Mouse (Mus musculus) left cerebral cortex, postnatal 36 days (tissue): ENCODE measurements around the gene Gm21887. TPM values are rescaled to one million over a fixed set of nuclear protein-coding genes. Genes with fewer than 3 reads are reported as not detected.
A peak's percentile ranks its signal among the peaks of the same experiment; 100 is the strongest.
"Not testable (repeated sequence)": the region's sequence is repeated elsewhere in the genome, so short reads cannot be mapped to it uniquely, and the experiment has no call there.

Experiments
- DNase-seq, 2 experiments: peaks; one replicate each; pipeline ENCODE4 v3.0.0; 2021 to 2022; ENCODE audit warnings: low spot score in 2 of 2, mixed read lengths in 1 of 2
- intact Hi-C: fragments of 180-260 bp; cut with DNase I; formaldehyde crosslinking; loops from one replicate; pipeline ENCODE4 v1.15.1; 2025
- total RNA-seq, 2 experiments: library from RNA; stranded (reverse); gene quantifications; 2 replicates each; pipeline ENCODE4 v1.2.3; 2021

Gene Gm21887
- total RNA-seq = 100 to 1,000 TPM; 169 to 228 TPM

GRCm38 (mm10) chrX:170009016-170009750 is at the start of gene Gm21887:
Gene Gm21887, plus strand, starts transcription at chrX:170009659.
- peak; percentile 95 to 98 for DNase-seq
- intact Hi-C loops = not testable (repeated sequence)

- no peak for DNase-seq
- intact Hi-C loops = no loop called here
Observed at GRCm38 (mm10) chrX:169969337-169969736, 40.1 kb upstream of the Gm21887 start.

GRCm38 (mm10) chrX:169969765-169970164 is 39.7 kb upstream of the Gm21887 start:
- DNase-seq, intact Hi-C loops: not testable (repeated sequence)

GRCm38 (mm10) chrX:169970546-169970945 is 38.9 kb upstream of the Gm21887 start:
- DNase-seq, intact Hi-C loops: not testable (repeated sequence)

GRCm38 (mm10) chrX:169971562-169971961 is 37.9 kb upstream of the Gm21887 start:
- intact Hi-C loops, DNase-seq: not testable (repeated sequence)

GRCm38 (mm10) chrX:169972131-169972530 is 37.3 kb upstream of the Gm21887 start:
- intact Hi-C loops, DNase-seq: not testable (repeated sequence)

- intact Hi-C loops, DNase-seq: not testable (repeated sequence)
Observed at GRCm38 (mm10) chrX:169972791-169973494, 36.5 kb upstream of the Gm21887 start.

- DNase-seq, intact Hi-C loops: not testable (repeated sequence)
Observed at GRCm38 (mm10) chrX:169973806-169974205, 35.7 kb upstream of the Gm21887 start.

- intact Hi-C loops, DNase-seq: not testable (repeated sequence)
Observed at GRCm38 (mm10) chrX:169974456-169974855, 35.0 kb upstream of the Gm21887 start.

GRCm38 (mm10) chrX:169974974-169975373 is 34.5 kb upstream of the Gm21887 start:
- intact Hi-C loops, DNase-seq: not testable (repeated sequence)

- DNase-seq, intact Hi-C loops: not testable (repeated sequence)
Observed at GRCm38 (mm10) chrX:169975681-169976131, 33.8 kb upstream of the Gm21887 start.

GRCm38 (mm10) chrX:169976340-169976739 is 33.1 kb upstream of the Gm21887 start:
- intact Hi-C loops, DNase-seq: not testable (repeated sequence)

GRCm38 (mm10) chrX:169977856-169978435 is 31.5 kb upstream of the Gm21887 start:
- DNase-seq, intact Hi-C loops: not testable (repeated sequence)

- DNase-seq = peak in 1 of 2 experiments; percentile 73
- intact Hi-C loops = not testable (repeated sequence)
Observed at GRCm38 (mm10) chrX:169978436-169979381, 30.8 kb upstream of the Gm21887 start.

GRCm38 (mm10) chrX:169979461-169980202 is 29.8 kb upstream of the Gm21887 start:
- intact Hi-C loops = loop anchor here (5.0 kb wide), 2 partner anchors 182 to 647 kb away; no protein-coding TSS in a partner anchor
- peak in 1 of 2 experiments; percentile 61 for DNase-seq

- intact Hi-C loops = loop anchor here (5.0 kb wide), 2 partner anchors 183 to 648 kb away; no protein-coding TSS in a partner anchor
Observed at GRCm38 (mm10) chrX:169980203-169980556, 29.3 kb upstream of the Gm21887 start.

GRCm38 (mm10) chrX:169980809-169981289 is 28.6 kb upstream of the Gm21887 start:
- intact Hi-C loops = loop anchor here (5.0 kb wide), 2 partner anchors 184 to 649 kb away; no protein-coding TSS in a partner anchor
- no peak for DNase-seq

More at GRCm38 (mm10) chrX:169980203-169980556, 29.3 kb upstream of the Gm21887 start:
- DNase-seq = not testable (repeated sequence)

GRCm38 (mm10) chrX:169981761-169982181 is 27.7 kb upstream of the Gm21887 start:
- DNase-seq = peak in 1 of 2 experiments; percentile 30
- intact Hi-C loops = loop anchor here (5.0 kb wide), 2 partner anchors 184 to 649 kb away; no protein-coding TSS in a partner anchor
